Mouse (Mus musculus) heart, postnatal 0 days (tissue): ENCODE data around the gene Zfp710. TPM values are rescaled to one million over a fixed set of nuclear protein-coding genes. Genes with fewer than 3 reads are reported as not detected.

Source experiments
- ATAC-seq: fragments of 200-750 bp; cut with Nextera tagmentation; 2 replicates; pipeline ENCODE4 v1.8.0; 2017; ENCODE audit warnings: low read depth, moderate number of reproducible peaks, moderate library complexity; ENCODE audit not compliant: insufficient read depth
- DNase-seq: peaks from one replicate; pipeline ENCODE4 v3.0.0-alpha.2; 2016; ENCODE audit warnings: low spot score
- H3K27ac ChIP-seq: fragments of 300-500 bp; sonication (generic); 2 replicates; pipeline ENCODE4 v1.5.1; 2014; ENCODE audit warnings: low read depth, mild to moderate bottlenecking
- H3K27me3 ChIP-seq: fragments of 300-500 bp; sonication (generic); 2 replicates; pipeline ENCODE4 v1.6.1; 2014; ENCODE audit warnings: low read length, mixed read lengths; ENCODE audit not compliant: control insufficient read depth, insufficient read depth
- H3K36me3 ChIP-seq: fragments of 300-500 bp; sonication (generic); replicated peaks from 2 replicates; pipeline ENCODE4 v1.6.1; 2014; ENCODE audit warnings: low read length, mixed read lengths; ENCODE audit not compliant: control insufficient read depth, insufficient read depth
- H3K4me1 ChIP-seq: fragments of 300-500 bp; sonication (generic); 2 replicates; pipeline ENCODE4 v1.6.1; 2014; ENCODE audit warnings: antibody characterized with exemption; ENCODE audit not compliant: control insufficient read depth, insufficient read depth
- H3K4me2 ChIP-seq: fragments of 300-500 bp; sonication (generic); 2 replicates; pipeline ENCODE4 v1.6.1; 2014; ENCODE audit warnings: low read depth, mild to moderate bottlenecking, low read length, moderate library complexity
- H3K4me3 ChIP-seq: fragments of 300-500 bp; sonication (generic); 2 replicates; pipeline ENCODE4 v1.5.1; 2014; ENCODE audit warnings: low read depth, low read length
- H3K9ac ChIP-seq: fragments of 300-500 bp; sonication (generic); replicated peaks from 2 replicates; pipeline ENCODE4 v1.6.1; 2014; ENCODE audit warnings: low read depth, low read length, mixed read lengths
- H3K9me3 ChIP-seq: fragments of 300-500 bp; sonication (generic); replicated peaks from 2 replicates; pipeline ENCODE4 v1.6.1; 2016; ENCODE audit warnings: low read length; ENCODE audit not compliant: control insufficient read depth
- CTCF ChIP-seq: IDR thresholded peaks from 2 replicates; pipeline ENCODE4 v1.5.1; 2016; ENCODE audit warnings: antibody characterized with exemption, control low read depth, low read depth
- EP300 ChIP-seq: IDR thresholded peaks from 2 replicates; pipeline ENCODE4 v1.6.1; 2016; ENCODE audit warnings: antibody characterized with exemption, low read depth
- WGBS: fragments of 180-500 bp; shearing (Covaris S2); extraction: QIAGEN DNeasy Blood & Tissue Kit; methylation state at CpG from one replicate; pipeline ENCODE4 v1.1.7; 2014; 5-methylcytosine and 5-hydroxymethylcytosine counted together
- polyA plus RNA-seq: library from polyadenylated mRNA; unstranded; fragments of >200 nt; fragmentation: Nextera tagmentation; extraction: Ambion mirVana; gene quantifications from 2 replicates; pipeline ENCODE4 v1.2.1, GENCODE M21; 2015
- total RNA-seq: library from RNA; depleted of rRNA; stranded (reverse); fragments of >200 nt; gene quantifications from 2 replicates; pipeline ENCODE4 v1.2.3, GENCODE M21; 2014; ENCODE audit warnings: low replicate concordance

The Zfp710 gene
- total and polyA plus RNA-seq, 2 experiments from 2014 or later, result 7.5 to 29.7 TPM

GRCm38 (mm10) chr7:80025391-80026117, 940 bp downstream of the Zfp710 start:
- TF ChIP-seq CTCF (no peak), EP300 (no peak; the same call in 1 of the 2 replicates)
- H3K27me3 ChIP-seq, result no peaks in the 10 kb centered on the region
- ATAC-seq (peak; percentile 19), DNase-seq (peak; percentile 34)
- H3K36me3 ChIP-seq, result no peaks in the 10 kb centered on the region
- peak overlapping the region; percentile 98 for H3K4me2 ChIP-seq
- peak overlapping the region; percentile 93 for H3K4me3 ChIP-seq
- H3K4me1 ChIP-seq, result peaks cover 17% of the 10 kb centered on the region; the same call in 1 of the 2 replicates
- WGBS, result under 1% methylated on average over 28 of the region's 28 CpGs
- peak overlapping the region; percentile 96 for H3K9ac ChIP-seq
- peak overlapping the region; percentile 97 for H3K27ac ChIP-seq
- no peaks in the 10 kb centered on the region for H3K9me3 ChIP-seq

GRCm38 (mm10) chr7:80026118-80026989, 1.7 kb downstream of the Zfp710 start:
- peak; percentile 63 for DNase-seq
- Histone ChIP-seq H3K27ac (peak overlapping the region; percentile 97), H3K4me3 (peak overlapping the region; percentile 93), H3K4me1 (peaks cover 21% of the 10 kb centered on the region; the same call in 1 of the 2 replicates), H3K4me2 (peak overlapping the region; percentile 98), H3K36me3 (no peaks in the 10 kb centered on the region), H3K27me3 (no peaks in the 10 kb centered on the region), H3K9ac (peak overlapping the region; percentile 96), H3K9me3 (no peaks in the 10 kb centered on the region)
- ATAC-seq, result peak; percentile 43
- TF ChIP-seq CTCF (no peak), EP300 (no peak)
- 1% methylated on average over 21 of the region's 59 CpGs for WGBS

GRCm38 (mm10) chr7:80026990-80027635, 2.5 kb downstream of the Zfp710 start:
- peak; percentile 25 for ATAC-seq
- peak; percentile 51 for DNase-seq
- peak overlapping the region; percentile 96 for H3K9ac ChIP-seq
- H3K27ac ChIP-seq, result peak overlapping the region; percentile 97
- peak overlapping the region; percentile 93 for H3K4me3 ChIP-seq
- H3K36me3 ChIP-seq, result no peaks in the 10 kb centered on the region
- peak overlapping the region; percentile 98 for H3K4me2 ChIP-seq
- H3K27me3 ChIP-seq, result no peaks in the 10 kb centered on the region
- WGBS, result under 1% methylated on average over 25 of the region's 71 CpGs
- TF ChIP-seq EP300 (no peak), CTCF (no peak)
- H3K4me1 ChIP-seq, result peaks cover 21% of the 10 kb centered on the region; the same call in 1 of the 2 replicates
- H3K9me3 ChIP-seq, result no peaks in the 10 kb centered on the region

GRCm38 (mm10) chr7:80027636-80028417, 3.2 kb downstream of the Zfp710 start:
- Histone ChIP-seq H3K4me1 (peaks cover 28% of the 10 kb centered on the region), H3K9ac (peak overlapping the region; percentile 96), H3K9me3 (no peaks in the 10 kb centered on the region), H3K36me3 (no peaks in the 10 kb centered on the region), H3K4me3 (peak overlapping the region; percentile 93), H3K4me2 (peak overlapping the region; percentile 98), H3K27me3 (no peaks in the 10 kb centered on the region), H3K27ac (peak overlapping the region; percentile 97)
- no peak for ATAC-seq
- whole genome bisulfite sequencing, result 9% methylated on average over 23 of the region's 23 CpGs
- DNase-seq, result peak; percentile 21
- TF ChIP-seq EP300 (no peak), CTCF (no peak)

GRCm38 (mm10) chr7:80028418-80028720, 3.8 kb downstream of the Zfp710 start:
- H3K27ac ChIP-seq, result peak overlapping the region; percentile 97
- peaks cover 33% of the 10 kb centered on the region for H3K4me1 ChIP-seq
- ATAC-seq (no peak), DNase-seq (no peak)
- no peaks in the 10 kb centered on the region for H3K27me3 ChIP-seq
- H3K9ac ChIP-seq, result peak overlapping the region; percentile 96
- 11% methylated on average over 3 of the region's 3 CpGs for WGBS
- no peak for TF ChIP-seq CTCF
- no peak for TF ChIP-seq EP300
- no peaks in the 10 kb centered on the region for H3K36me3 ChIP-seq
- H3K4me3 ChIP-seq, result peak overlapping the region; percentile 93
- peak overlapping the region; percentile 98 for H3K4me2 ChIP-seq
- H3K9me3 ChIP-seq, result no peaks in the 10 kb centered on the region
